Mouse (Mus musculus): ENCODE results near the gene Smok3b. TPM values are rescaled to one million over a fixed set of nuclear protein-coding genes. Genes with fewer than 3 reads are reported as not detected.

Gene Smok3b
- total RNA-seq, 2 experiments from 2014 or later, result not detected

DNA sequence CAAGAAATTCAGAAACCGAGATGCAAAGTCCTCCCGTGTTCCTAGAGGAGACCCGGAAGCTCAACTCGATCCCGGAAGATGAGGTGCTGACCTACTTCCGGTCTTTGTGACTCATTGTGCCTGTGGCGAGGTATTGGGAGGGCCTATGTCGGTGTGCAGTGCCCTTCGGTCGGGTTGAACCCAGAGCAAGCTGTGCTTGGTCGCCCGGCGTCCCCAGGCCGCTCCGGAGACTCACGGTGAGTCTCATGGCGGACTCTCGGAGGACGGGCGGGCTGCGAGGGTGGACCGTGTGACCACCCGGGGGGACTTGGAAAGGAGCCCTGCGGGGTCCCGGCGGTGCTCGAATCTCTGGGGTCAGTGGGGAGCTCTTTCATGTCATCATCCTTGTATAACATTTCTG lies 63.8 kb downstream of the Smok3b start, which contains the start of gene Zkscan1:
Gene Zkscan1, plus strand, starts transcription at position 89 of the 400 bp plus-strand sequence.
- peak; percentile 42 to 68 for DNase-seq (ENCODE audit: low spot score in 2 of 2)

DNA sequence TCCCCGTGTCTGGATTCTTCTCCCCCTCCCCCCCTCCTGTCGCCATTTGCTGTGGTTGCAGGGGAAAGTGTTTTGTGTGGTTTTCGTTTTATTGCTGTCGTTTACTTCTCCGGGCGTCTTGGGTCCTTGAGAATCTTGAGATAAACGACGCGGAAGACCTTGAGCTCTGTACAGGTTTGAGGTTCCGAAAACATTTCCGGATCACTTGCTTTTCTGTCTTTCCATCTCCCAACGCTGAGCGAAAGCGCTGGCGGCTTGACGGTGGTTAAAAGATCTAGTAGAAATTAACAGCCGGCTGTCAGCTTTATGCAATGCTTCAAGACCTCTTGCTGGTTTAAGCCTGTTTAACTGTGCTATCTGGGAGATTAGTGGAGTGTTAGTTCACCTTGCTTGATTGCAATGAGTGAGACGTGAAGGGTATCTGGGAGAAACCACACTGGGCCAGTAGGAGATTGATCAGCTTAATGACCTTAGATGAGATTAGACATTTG lies 64.2 kb downstream of the Smok3b start:
- DNase-seq (ENCODE audit: low spot score in 2 of 2), result no peak

DNA sequence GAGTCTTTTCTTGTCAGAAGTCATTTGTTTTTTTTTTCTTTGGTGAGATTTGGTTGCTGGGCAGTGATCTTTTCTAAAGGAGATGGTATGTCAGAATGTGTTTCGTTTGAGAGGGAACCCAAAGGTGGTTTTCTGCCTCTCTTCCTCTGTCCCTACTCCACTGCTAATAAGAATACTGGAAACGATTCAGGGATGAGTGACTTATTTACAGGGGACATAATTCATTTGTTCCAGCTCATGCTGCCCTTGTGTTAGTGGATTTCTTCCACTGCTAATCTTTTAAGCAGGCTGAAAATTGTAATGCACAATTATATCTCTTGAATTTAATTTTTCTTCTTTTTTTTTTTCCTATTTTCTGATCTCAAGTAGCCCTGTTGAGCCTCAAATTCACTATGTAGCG lies 65.6 kb downstream of the Smok3b start:
- no peak for DNase-seq (ENCODE audit: low spot score in 2 of 2)

DNA sequence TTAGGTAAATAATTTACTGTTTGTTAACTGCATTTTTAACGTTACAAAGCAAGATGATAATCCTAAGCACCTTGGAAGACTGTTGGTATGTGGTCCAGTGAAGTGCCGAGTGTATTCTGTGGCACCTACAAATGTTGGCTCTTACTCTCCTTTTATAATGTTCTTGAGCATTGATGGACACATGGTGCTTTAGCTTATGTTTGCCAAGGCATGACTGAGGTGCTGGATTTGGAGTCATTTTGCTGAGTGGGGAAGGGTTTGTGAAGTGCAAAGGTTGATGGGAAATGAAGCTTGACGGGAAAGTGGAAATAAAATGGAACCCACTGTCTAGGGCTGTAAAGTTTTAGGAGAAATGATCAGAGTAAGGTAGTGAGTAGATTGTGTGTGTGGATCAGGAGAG lies 67.1 kb downstream of the Smok3b start:
- DNase-seq (ENCODE audit: low spot score in 2 of 2), result no peak

DNA sequence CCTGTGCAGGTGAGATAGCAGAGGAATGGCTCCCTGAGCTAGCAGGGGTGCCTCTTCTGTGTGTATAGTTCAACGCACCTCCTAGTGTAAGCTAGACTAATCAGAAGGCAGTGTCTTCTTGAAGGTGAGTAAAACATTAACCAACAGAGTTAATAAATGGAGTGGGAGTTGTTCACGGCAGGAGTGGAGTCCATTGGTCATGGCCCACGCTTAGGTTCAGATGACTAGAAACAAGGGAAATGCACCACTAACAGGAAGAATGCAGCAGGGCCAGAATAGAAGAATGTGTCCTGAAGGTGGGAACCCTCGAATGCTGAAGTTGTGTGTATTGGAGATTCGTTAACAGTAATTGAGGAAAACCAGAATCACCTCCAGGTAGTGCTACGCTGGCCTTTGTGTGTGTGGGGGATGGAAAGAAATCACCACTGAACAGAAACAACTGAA lies 67.9 kb downstream of the Smok3b start:
- DNase-seq (ENCODE audit: low spot score in 2 of 2), result no peak

DNA sequence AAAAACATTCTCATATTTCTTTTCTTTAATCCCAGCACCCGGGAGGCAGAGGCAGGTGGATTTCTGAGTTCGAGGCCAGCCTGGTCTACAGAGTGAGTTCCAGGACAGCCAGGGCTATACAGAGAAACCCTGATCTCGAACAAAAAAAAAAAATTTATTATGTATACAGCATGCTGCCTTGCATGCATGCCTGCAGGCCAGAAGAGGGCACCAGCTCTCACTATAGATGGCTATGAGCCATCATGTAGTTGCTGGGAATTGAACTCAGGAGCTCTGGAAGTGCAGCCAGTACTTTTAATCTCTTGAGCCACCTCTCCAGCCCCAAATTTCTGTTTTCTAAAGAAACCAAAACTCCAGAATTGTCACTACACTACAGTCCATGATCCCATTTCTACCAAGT lies 69.0 kb downstream of the Smok3b start:
- DNase-seq (ENCODE audit: low spot score in 2 of 2), result no peak

DNA sequence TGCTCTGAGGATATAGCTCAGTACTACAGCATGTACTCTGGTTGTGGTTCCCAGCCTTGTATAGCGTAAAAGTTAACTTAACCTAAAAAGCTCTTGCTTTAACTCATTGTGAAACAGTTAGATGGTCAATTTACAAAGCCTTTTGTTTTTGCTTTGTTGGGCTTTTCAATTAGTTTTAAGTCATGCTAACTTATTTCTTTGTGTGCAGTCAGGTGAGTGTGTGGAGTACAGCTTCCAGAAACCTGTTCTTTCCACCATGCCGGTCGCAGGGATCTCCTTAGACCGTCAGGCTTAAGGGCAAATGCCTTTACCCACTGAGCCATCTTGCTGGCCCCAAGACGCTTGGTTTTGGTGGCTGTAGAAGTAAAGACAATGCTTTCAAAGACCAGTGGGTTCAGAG lies 69.5 kb downstream of the Smok3b start:
- no peak for DNase-seq (ENCODE audit: low spot score in 2 of 2)

DNA sequence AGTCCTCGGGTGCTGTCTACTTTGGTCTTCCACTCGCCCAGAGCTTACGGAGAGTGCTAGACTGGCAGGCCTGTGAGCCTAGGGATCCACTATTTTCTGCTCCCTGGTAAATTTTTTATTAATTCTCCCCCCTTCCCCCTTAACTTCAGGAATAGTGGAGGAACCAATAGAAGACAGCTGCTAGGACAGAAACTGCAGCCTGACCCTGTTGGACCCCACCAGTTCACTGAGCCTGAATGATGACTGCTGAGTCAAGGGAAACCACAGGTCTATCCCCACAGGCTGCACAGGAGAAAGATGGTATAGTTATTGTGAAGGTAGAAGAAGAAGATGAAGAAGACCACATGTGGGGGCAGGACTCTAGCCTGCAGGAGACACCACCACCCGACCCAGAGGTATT lies 71.5 kb downstream of the Smok3b start:
- DNase-seq (ENCODE audit: low spot score in 2 of 2), result no peak

DNA sequence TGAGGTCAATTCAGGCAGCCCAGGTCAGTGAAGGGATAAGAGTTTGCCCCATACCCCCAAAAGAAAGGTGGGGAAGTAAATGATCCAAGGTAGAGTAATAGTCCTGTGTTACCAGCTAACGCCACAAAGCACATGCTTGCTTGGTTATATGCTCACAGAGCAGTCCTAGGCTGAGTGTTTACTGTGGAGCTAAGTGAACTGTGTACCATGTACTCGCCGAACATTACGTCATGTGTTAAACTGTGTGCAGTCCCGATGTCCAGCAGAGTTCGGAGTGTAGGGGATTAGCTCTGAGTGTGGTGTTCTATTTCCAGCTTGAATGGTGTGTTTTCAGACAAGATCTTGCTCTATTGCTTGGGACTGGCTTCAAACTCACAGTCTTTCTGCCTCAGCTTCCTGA lies 73.2 kb downstream of the Smok3b start:
- no peak for DNase-seq (ENCODE audit: low spot score in 2 of 2)

Other genes starting within 250 kb of the Smok3b start
- gene Ppp1r35, start 242.6 kb upstream of the Smok3b start, total RNA-seq (2021), result 10 to 100 TPM; 14.5 to 15.8 TPM
- gene Mepce, start 233.8 kb upstream of the Smok3b start, total RNA-seq (2021), result 10 to 100 TPM; 25.0 to 34.2 TPM
- 1 to 10 TPM; 4.3 to 5.6 TPM for gene Zcwpw1, start 233.6 kb upstream of the Smok3b start, total RNA-seq (2021)
- gene Pilra, start 185.1 kb upstream of the Smok3b start, total RNA-seq (2021), result 1 to 10 TPM; 1.7 to 2.4 TPM
- gene Pilrb1, start 163.3 kb upstream of the Smok3b start, total RNA-seq (2021), result under 1 TPM; 0.59 to 0.98 TPM
- 1 to 10 TPM in 1 of 2 experiments, under 1 TPM in 1; 0.69 to 1.1 TPM for gene Pilrb2, start 149.6 kb upstream of the Smok3b start, total RNA-seq (2021)
- gene Cyp3a13, start 99.8 kb upstream of the Smok3b start, total RNA-seq (2021), result under 1 TPM in 1 of 2 experiments, not detected in 1; 0.10 TPM
- gene Gjc3, start 58.3 kb upstream of the Smok3b start, total RNA-seq (2021), result 10 to 100 TPM in 1 of 2 experiments, 1 to 10 TPM in 1; 8.1 to 10.3 TPM
- gene Azgp1, start 39.9 kb upstream of the Smok3b start, total RNA-seq (2021), result 1 to 10 TPM in 1 of 2 experiments, under 1 TPM in 1; 0.37 to 1.2 TPM
- gene Smok3a, start 168 bp upstream of the Smok3b start, total RNA-seq (2021), result not detected
- gene Smok3c, start 31.8 kb downstream of the Smok3b start, total RNA-seq (2021), result not detected
- 10 to 100 TPM; 18.7 to 19.4 TPM for gene Zkscan1, start 63.7 kb downstream of the Smok3b start, total RNA-seq (2021)
- 10 to 100 TPM; 19.6 to 23.0 TPM for gene Zscan21, start 95.5 kb downstream of the Smok3b start, total RNA-seq (2021)
- 10 to 100 TPM in 1 of 2 experiments, 1 to 10 TPM in 1; 9.9 to 10.3 TPM for gene Zfp113, start 134.3 kb downstream of the Smok3b start, total RNA-seq (2021)
- gene Cops6, start 139.6 kb downstream of the Smok3b start, total RNA-seq (2021), result 100 to 1,000 TPM; 141 to 142 TPM
- gene Ap4m1, start 150.6 kb downstream of the Smok3b start, total RNA-seq (2021), result 10 to 100 TPM; 22.1 to 24.1 TPM
- gene Mcm7, start 151.0 kb downstream of the Smok3b start, total RNA-seq (2021), result 10 to 100 TPM; 48.6 to 51.9 TPM
- 10 to 100 TPM; 31.0 to 33.6 TPM for gene Taf6, start 166.0 kb downstream of the Smok3b start, total RNA-seq (2021)
- gene Cnpy4, start 166.1 kb downstream of the Smok3b start, total RNA-seq (2021), result 10 to 100 TPM; 18.9 to 19.9 TPM
- 1 to 10 TPM; 5.6 to 5.7 TPM for gene Mblac1, start 172.9 kb downstream of the Smok3b start, total RNA-seq (2021)
- 1 to 10 TPM; 2.3 to 2.4 TPM for gene Nxpe5, start 204.5 kb downstream of the Smok3b start, total RNA-seq (2021)
- 10 to 100 TPM; 52.9 to 54.9 TPM for gene Lamtor4, start 234.1 kb downstream of the Smok3b start, total RNA-seq (2021)
- 1 to 10 TPM; 8.0 to 9.5 TPM for gene BC037034, start 242.6 kb downstream of the Smok3b start, total RNA-seq (2021)